Mouse (Mus musculus) kidney, embryonic 16.5 days (tissue): Measurements from ENCODE around the gene Vinac1. TPM values are rescaled to one million over a fixed set of nuclear protein-coding genes. Genes with fewer than 3 reads are reported as not detected.
A peak's percentile ranks its signal among the peaks of the same experiment; 100 is the strongest.

ENCODE experiments used
- ATAC-seq: fragments of 200-750 bp; cut with Nextera tagmentation; 2 replicates; pipeline ENCODE4 v1.8.0; 2017; ENCODE audit warnings: moderate TSS enrichment; ENCODE audit not compliant: low FRiP score, low TSS enrichment
- H3K27ac ChIP-seq: fragments of 300-500 bp; sonication (generic); 2 replicates; pipeline ENCODE4 v1.5.1; 2014; ENCODE audit warnings: low read length
- H3K27me3 ChIP-seq: fragments of 300-500 bp; sonication (generic); 2 replicates; pipeline ENCODE4 v1.6.1; 2014; ENCODE audit warnings: low read length, control low read depth, mixed read lengths; ENCODE audit not compliant: insufficient read depth
- H3K36me3 ChIP-seq: fragments of 300-500 bp; sonication (generic); 2 replicates; pipeline ENCODE4 v1.6.1; 2014; ENCODE audit warnings: low read length, control low read depth, mixed read lengths; ENCODE audit not compliant: insufficient read depth
- H3K4me1 ChIP-seq: fragments of 300-500 bp; sonication (generic); 2 replicates; pipeline ENCODE4 v1.6.1; 2014; ENCODE audit warnings: low read length, control low read depth, mixed read lengths; ENCODE audit not compliant: insufficient read depth
- H3K4me2 ChIP-seq: fragments of 300-500 bp; sonication (generic); replicated peaks from 2 replicates; pipeline ENCODE4 v1.6.1; 2014; ENCODE audit warnings: low read depth, low read length
- H3K4me3 ChIP-seq: fragments of 300-500 bp; sonication (generic); 2 replicates; pipeline ENCODE4 v1.5.1; 2014; ENCODE audit warnings: mild to moderate bottlenecking, low read length
- H3K9ac ChIP-seq: fragments of 300-500 bp; sonication (generic); replicated peaks from 2 replicates; pipeline ENCODE4 v1.6.1; 2014; ENCODE audit warnings: low read length
- H3K9me3 ChIP-seq: fragments of 300-500 bp; sonication (generic); 2 replicates; pipeline ENCODE4 v1.6.1; 2016; ENCODE audit warnings: low read length, control low read depth
- WGBS: fragments of 180-500 bp; shearing (Covaris S2); extraction: QIAGEN DNeasy Blood & Tissue Kit; methylation state at CpG from one replicate; pipeline ENCODE4 v1.1.7; 2014; 5-methylcytosine and 5-hydroxymethylcytosine counted together
- polyA plus RNA-seq: library from polyadenylated mRNA; unstranded; fragments of >200 nt; fragmentation: Nextera tagmentation; extraction: Ambion mirVana; gene quantifications from 2 replicates; pipeline ENCODE4 v1.2.1, GENCODE M21; 2015

Gene Vinac1
- polyA plus RNA-seq, result 0.04 TPM in 1 of 2 replicates, not detected in the other

DNA sequence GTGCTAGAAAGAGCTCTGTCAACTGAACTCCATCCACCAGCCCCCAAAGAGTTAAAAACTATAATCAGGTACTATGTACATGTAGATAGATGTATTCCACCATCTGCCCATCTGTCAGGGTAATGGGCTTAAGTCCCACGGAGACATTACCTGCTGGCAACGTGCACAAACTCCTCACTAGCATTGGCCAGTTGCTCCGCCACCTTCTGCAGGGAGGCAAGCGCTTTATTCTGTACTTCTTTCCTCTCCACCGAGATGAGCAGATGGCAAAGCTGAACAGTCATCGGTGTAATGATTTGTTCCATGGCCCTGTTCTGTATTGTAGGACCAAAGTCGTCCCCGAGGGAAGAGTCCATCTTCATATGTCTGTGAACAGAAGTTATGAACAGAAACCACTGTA is at the start of gene Vinac1:
TSS of gene Vinac1 (minus strand) at position 362 of the 400 bp plus-strand sequence.
- peaks cover 7% of the 10 kb centered on the region for H3K4me1 ChIP-seq
- no peak within 1 kb of the TSS for H3K4me3 ChIP-seq
- no peak within 1 kb of the TSS for H3K4me2 ChIP-seq
- 81% methylated on average over 8 of the region's 8 CpGs for WGBS
- 0 out of 2 replicates have a peak within 1 kb of the TSS, but pooled peaks have one; percentile 25 for H3K27ac ChIP-seq
- no peaks in the 10 kb centered on the region for H3K27me3 ChIP-seq
- H3K36me3 ChIP-seq, result no peaks in the 10 kb centered on the region
- no peaks in the 10 kb centered on the region for H3K9me3 ChIP-seq
- no peak for ATAC-seq
- H3K9ac ChIP-seq, result no peak within 1 kb of the TSS

DNA sequence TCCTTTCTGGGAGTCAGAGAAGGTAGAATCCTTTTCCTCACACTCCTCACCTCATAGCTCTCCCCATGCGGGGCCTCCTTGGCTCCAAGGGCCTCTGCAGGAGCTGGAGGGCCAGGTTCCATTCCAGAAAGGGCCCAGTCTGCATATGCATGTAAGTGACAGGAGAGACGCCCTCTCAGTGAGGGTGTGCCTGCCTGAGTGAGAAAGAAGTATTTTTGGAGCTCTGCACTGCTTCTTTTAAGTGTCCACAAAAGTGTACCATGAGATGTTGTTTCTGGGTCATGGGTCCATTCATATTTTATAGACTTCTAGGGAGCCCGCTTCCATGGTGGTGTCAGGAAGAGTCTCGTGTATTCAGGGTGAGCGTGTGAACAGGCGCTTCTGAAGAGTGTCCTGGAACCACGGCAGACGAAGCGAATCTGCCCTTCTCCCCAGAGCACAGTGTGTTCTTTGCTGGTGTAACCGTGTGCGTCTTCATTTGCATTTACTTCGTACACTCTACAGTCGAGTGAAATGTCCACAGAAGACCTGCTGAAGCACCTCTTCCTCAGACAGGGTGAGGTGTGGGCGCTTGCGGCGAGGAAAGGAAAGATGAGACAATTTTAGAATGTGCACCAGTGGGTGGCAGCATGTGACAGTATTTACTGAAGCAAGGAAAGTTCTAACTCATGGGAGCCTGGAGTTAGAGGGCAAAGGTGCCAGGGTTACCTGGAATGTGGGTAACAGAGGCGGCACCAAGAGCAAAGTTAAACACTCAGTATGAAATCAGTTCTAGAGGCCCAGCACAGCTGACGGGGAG is 46.2 kb upstream of the Vinac1 start:
- no peaks in the 10 kb centered on the region for H3K9me3 ChIP-seq
- H3K9ac ChIP-seq, result no peak overlapping the region
- H3K36me3 ChIP-seq, result peaks cover 9% of the 10 kb centered on the region
- H3K27ac ChIP-seq, result no peak overlapping the region
- 90% methylated on average over 18 of the region's 18 CpGs for WGBS
- H3K4me2 ChIP-seq, result no peak overlapping the region
- H3K4me1 ChIP-seq, result no peaks in the 10 kb centered on the region
- H3K4me3 ChIP-seq, result no peak overlapping the region
- 0 out of 2 replicates have a peak, but pooled peaks have one; percentile 15 for ATAC-seq
- H3K27me3 ChIP-seq, result no peaks in the 10 kb centered on the region

DNA sequence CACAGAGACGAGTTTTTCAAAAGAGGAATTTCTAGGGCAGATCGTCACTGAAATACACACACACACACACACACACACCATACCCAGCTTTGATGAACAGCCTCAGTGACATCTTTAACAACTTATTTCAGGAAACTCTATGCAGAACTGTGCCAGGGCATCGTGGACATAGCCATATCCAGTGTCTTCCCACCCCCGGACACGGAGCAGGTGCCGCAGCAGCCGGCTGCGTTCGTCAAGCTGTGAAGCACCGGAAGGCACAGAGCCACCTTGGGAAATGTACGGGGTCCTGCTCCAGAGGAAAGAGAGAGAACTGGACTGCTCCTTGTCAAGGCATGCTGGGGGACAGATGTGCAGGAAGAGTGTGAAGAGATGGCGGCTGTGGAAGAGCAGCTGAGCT is 44.8 kb upstream of the Vinac1 start:
- Histone ChIP-seq H3K9ac (no peak overlapping the region), H3K36me3 (peaks cover 15% of the 10 kb centered on the region), H3K4me1 (no peaks in the 10 kb centered on the region), H3K9me3 (no peaks in the 10 kb centered on the region), H3K27ac (no peak overlapping the region), H3K4me3 (no peak overlapping the region), H3K27me3 (no peaks in the 10 kb centered on the region), H3K4me2 (no peak overlapping the region)
- 72% methylated on average over 12 of the region's 12 CpGs for WGBS
- no peak for ATAC-seq

DNA sequence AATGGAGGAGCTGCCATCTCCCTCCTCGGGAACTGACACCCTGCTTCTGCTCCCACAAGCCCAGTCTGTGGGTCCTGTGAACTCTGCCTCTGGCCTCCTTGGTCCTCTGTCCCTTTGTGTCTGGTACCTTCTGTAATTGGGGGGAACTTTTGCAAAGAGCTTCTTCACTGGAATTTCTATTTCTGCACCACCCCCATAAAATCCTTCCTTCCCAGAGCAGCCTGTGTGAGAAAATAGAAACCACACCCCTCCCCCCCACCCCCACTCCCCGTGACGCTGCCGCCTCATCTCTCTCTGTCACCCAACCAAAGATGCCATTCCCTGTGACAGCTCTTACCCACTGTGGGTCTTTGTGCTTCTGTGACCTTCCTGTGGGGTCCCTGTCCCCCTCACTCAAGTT is 42.4 kb upstream of the Vinac1 start:
- Histone ChIP-seq H3K27me3 (no peaks in the 10 kb centered on the region), H3K9me3 (peaks cover 3% of the 10 kb centered on the region; the same call in 1 of the 2 replicates), H3K9ac (no peak overlapping the region), H3K4me2 (no peak overlapping the region), H3K4me3 (no peak overlapping the region), H3K27ac (no peak overlapping the region), H3K36me3 (peaks cover 32% of the 10 kb centered on the region), H3K4me1 (no peaks in the 10 kb centered on the region)
- no peak for ATAC-seq
- WGBS, result 65% methylated on average over 4 of the region's 4 CpGs

DNA sequence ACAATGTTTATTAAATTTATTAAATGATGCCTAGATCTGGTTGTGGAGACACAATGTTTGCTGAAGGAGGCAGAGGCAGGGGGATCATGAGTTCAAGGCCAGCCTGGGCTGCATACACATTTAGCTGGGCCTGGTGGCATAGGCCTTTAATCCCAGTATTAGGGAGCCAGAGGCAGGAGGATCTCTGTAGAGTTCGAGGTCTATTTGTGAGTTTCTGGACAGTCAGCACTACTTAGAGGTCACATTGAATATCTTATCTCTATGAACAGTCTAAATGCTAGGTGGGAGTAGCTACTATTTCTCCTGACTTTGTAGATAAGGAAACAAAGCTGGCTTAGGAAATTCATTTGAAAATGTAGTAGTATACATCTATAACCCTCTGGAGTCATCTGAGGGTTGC is 39.5 kb upstream of the Vinac1 start:
- no peak overlapping the region for H3K9ac ChIP-seq
- 94% methylated on average over 1 of the region's 1 CpGs for WGBS
- no peak for ATAC-seq

DNA sequence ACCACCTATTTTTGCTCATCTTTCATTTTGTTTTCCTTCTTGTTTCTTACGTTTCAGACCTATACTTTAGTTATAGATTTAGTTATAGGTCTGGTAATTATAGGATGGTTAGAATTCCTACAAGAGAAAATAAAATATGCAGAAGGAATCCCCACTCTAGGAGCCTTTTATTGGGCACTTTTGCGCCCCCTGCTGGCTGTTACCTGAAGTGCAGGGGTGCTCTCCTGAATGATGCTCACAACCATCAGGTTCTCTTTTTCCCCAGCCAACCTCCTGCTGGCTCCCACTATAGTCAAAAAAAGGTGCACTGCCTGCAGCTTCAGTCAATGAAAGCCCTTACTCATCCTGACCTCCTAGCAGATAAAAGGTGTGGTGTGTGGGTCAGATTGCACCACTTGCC is 37.0 kb upstream of the Vinac1 start:
- Histone ChIP-seq H3K27ac (no peak overlapping the region), H3K9me3 (peaks cover 5% of the 10 kb centered on the region; the same call in 1 of the 2 replicates), H3K27me3 (no peaks in the 10 kb centered on the region), H3K9ac (no peak overlapping the region), H3K4me2 (no peak overlapping the region), H3K4me1 (no peaks in the 10 kb centered on the region), H3K4me3 (no peak overlapping the region), H3K36me3 (peaks cover 47% of the 10 kb centered on the region)
- ATAC-seq, result no peak
- 52% methylated on average over 2 of the region's 2 CpGs for WGBS

More for the DNA sequence above, 39.5 kb upstream of the Vinac1 start:
- no peak overlapping the region for H3K27ac ChIP-seq
- no peak overlapping the region for H3K4me3 ChIP-seq
- peaks cover 34% of the 10 kb centered on the region for H3K36me3 ChIP-seq
- H3K4me2 ChIP-seq, result no peak overlapping the region
- peaks cover 5% of the 10 kb centered on the region; the same call in 1 of the 2 replicates for H3K9me3 ChIP-seq
- H3K4me1 ChIP-seq, result no peaks in the 10 kb centered on the region
- no peaks in the 10 kb centered on the region for H3K27me3 ChIP-seq

DNA sequence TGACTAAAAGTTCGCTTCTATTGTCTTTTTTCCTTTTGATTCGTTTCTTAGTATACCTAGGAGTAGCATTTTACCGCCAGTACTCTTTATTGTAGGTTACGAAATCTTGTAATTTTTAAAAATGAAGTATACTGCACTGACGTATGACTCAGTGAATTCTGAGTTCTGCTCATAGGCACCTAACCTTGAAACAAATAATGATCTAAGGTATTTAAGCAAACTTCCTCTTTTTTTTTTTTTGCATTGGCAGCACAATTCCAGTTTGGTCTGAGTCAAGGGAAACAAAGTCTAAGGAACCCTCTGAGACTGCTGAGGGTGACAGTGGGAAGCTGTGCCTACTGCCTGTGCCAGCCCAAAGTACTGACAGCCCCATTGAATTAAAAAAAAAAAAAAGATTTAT is 35.5 kb upstream of the Vinac1 start:
- Histone ChIP-seq H3K4me1 (no peaks in the 10 kb centered on the region), H3K4me3 (no peak overlapping the region), H3K9ac (no peak overlapping the region), H3K9me3 (peaks cover 5% of the 10 kb centered on the region; the same call in 1 of the 2 replicates), H3K4me2 (no peak overlapping the region), H3K27me3 (no peaks in the 10 kb centered on the region), H3K27ac (no peak overlapping the region), H3K36me3 (peaks cover 47% of the 10 kb centered on the region)
- 90% methylated on average over 5 of the region's 5 CpGs for WGBS
- ATAC-seq, result no peak

DNA sequence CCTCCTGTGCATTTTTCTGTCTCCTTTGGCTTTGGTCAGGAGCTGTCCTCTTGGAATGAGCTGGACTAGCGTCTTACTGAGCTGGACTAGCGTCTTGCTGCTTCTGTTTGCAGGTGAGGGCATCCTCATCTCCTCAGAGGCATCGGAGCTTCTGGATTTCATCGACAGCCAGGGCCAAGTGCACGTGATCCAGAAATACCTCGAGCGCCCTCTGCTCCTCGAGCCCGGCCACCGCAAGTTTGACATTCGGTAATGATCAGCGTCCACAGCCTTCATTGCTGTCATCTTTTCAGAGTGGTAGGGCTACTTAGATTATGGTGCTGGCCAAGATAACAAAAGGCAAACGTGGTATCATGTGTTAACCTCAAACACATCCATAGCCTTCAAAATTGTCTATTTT is 33.1 kb upstream of the Vinac1 start:
- Histone ChIP-seq H3K4me1 (no peaks in the 10 kb centered on the region), H3K36me3 (peaks cover 52% of the 10 kb centered on the region), H3K27me3 (no peaks in the 10 kb centered on the region), H3K9me3 (peaks cover 5% of the 10 kb centered on the region; the same call in 1 of the 2 replicates), H3K9ac (no peak overlapping the region), H3K4me2 (no peak overlapping the region), H3K27ac (no peak overlapping the region), H3K4me3 (no peak overlapping the region)
- WGBS, result 71% methylated on average over 13 of the region's 13 CpGs
- ATAC-seq, result no peak

DNA sequence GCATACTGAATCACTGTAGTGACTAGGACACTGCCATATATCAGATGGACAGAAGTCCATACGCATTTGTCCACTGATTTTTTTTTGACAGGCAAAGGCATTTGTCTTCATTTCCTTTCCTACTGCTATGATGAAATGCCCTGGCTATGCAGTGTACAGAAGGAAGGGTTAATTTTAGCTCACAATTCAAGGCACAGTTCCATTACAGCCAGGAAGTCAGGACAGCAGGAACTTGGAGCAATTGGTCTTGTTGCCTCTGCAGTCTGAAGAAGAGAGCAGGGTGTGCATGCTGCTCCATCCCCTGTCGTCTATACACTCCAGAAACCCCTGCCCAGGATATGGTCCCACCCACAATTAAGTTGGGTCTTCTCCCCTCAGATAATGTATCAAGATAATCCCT is 31.2 kb upstream of the Vinac1 start:
- 69% methylated on average over 2 of the region's 2 CpGs for WGBS
- no peak overlapping the region for H3K9ac ChIP-seq
- H3K36me3 ChIP-seq, result peaks cover 39% of the 10 kb centered on the region
- no peak for ATAC-seq
- H3K4me3 ChIP-seq, result no peak overlapping the region
- no peak overlapping the region for H3K4me2 ChIP-seq
- no peaks in the 10 kb centered on the region for H3K9me3 ChIP-seq
- no peaks in the 10 kb centered on the region for H3K4me1 ChIP-seq
- H3K27me3 ChIP-seq, result no peaks in the 10 kb centered on the region
- H3K27ac ChIP-seq, result 0 out of 2 replicates have a peak overlapping the region, but pooled peaks have one; percentile 45

DNA sequence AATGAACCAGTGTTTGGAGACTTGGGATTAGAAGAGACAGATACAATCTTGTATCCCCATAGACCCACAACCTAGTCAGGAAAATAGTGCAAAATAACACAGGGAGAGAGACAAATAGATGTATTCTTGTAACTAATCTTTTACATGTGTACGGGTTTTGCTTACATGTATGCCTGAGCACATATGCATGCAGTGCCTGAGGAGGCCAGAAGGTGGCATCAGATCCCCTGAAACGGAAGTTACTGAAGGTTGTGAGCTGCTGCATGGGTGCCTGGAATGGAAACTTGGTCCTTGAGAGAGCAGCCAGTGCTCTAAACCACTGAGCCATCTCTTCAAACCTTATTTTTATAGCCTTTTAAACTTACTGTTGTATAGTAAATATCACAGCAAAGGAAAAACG is 30.3 kb upstream of the Vinac1 start:
- no peak overlapping the region for H3K9ac ChIP-seq
- H3K27me3 ChIP-seq, result no peaks in the 10 kb centered on the region
- peaks cover 36% of the 10 kb centered on the region for H3K36me3 ChIP-seq
- no peak for ATAC-seq
- no peak overlapping the region for H3K27ac ChIP-seq
- no peak overlapping the region for H3K4me2 ChIP-seq
- no peaks in the 10 kb centered on the region for H3K9me3 ChIP-seq
- 81% methylated on average over 3 of the region's 3 CpGs for WGBS
- no peak overlapping the region for H3K4me3 ChIP-seq
- H3K4me1 ChIP-seq, result no peaks in the 10 kb centered on the region
